Mouse (Mus musculus): ENCODE measurements around the gene Gpr3. TPM values are rescaled to one million over a fixed set of nuclear protein-coding genes. Genes with fewer than 3 reads are reported as not detected.
A peak's percentile ranks its signal among the peaks of the same experiment; 100 is the strongest.

Gpr3 gene
- polyA plus RNA-seq, 1 experiment from 2014 or later: 0.32 TPM

GRCm38 (mm10) chr4:133209366-133209765 is 3.0 kb downstream of the Gpr3 start:
- Histone ChIP-seq H3K4me3 (no peak overlapping the region), H3K4me1 (peaks cover 27% of the 10 kb centered on the region), H3K36me3 (no peaks in the 10 kb centered on the region), H3K9me3 (no peaks in the 10 kb centered on the region), H3K27ac (no peak overlapping the region), H3K27me3 (peaks cover 38% of the 10 kb centered on the region), H3K9ac (no peak overlapping the region), H3K4me2 (replicated peaks) (no peak overlapping the region)
- no peak; the same call in 1 of the 2 replicates for ATAC-seq (ENCODE audit: low FRiP score, low read depth)
- WGBS: 4% methylated on average over 11 of the region's 11 CpGs

GRCm38 (mm10) chr4:133204379-133204778 is 8.0 kb downstream of the Gpr3 start:
- Histone ChIP-seq H3K4me2 (replicated peaks) (no peak overlapping the region), H3K9me3 (no peaks in the 10 kb centered on the region), H3K9ac (no peak overlapping the region), H3K27me3 (no peaks in the 10 kb centered on the region), H3K4me1 (peaks cover 38% of the 10 kb centered on the region), H3K4me3 (no peak overlapping the region), H3K36me3 (no peaks in the 10 kb centered on the region), H3K27ac (0 out of 2 replicates have a peak overlapping the region, but pooled peaks have one; percentile 48)
- 18% methylated on average over 7 of the region's 7 CpGs for WGBS
- ATAC-seq (ENCODE audit: low FRiP score, low read depth): no peak

GRCm38 (mm10) chr4:133203591-133203990 is 8.7 kb downstream of the Gpr3 start:
- H3K27ac ChIP-seq: no peak overlapping the region
- peaks cover 46% of the 10 kb centered on the region for H3K4me1 ChIP-seq
- no peak overlapping the region for H3K4me3 ChIP-seq
- no peak overlapping the region for H3K9ac ChIP-seq
- H3K36me3 ChIP-seq: no peaks in the 10 kb centered on the region
- H3K4me2 ChIP-seq (replicated peaks): no peak overlapping the region
- no peaks in the 10 kb centered on the region for H3K27me3 ChIP-seq
- no peak for ATAC-seq (ENCODE audit: low FRiP score, low read depth)
- no peaks in the 10 kb centered on the region for H3K9me3 ChIP-seq
- 62% methylated on average over 3 of the region's 3 CpGs for WGBS

- Histone ChIP-seq H3K27ac (no peak overlapping the region), H3K4me2 (replicated peaks) (no peak overlapping the region), H3K9ac (no peak overlapping the region), H3K9me3 (no peaks in the 10 kb centered on the region), H3K27me3 (no peaks in the 10 kb centered on the region), H3K36me3 (no peaks in the 10 kb centered on the region), H3K4me1 (peaks cover 59% of the 10 kb centered on the region), H3K4me3 (no peak overlapping the region)
- ATAC-seq (ENCODE audit: low FRiP score, low read depth): no peak
- WGBS: 92% methylated on average over 3 of the region's 3 CpGs
These were observed 10.1 kb downstream of the Gpr3 start for GRCm38 (mm10) chr4:133202254-133202653.

GRCm38 (mm10) chr4:133201006-133201771 is 11.1 kb downstream of the Gpr3 start:
- H3K4me2 ChIP-seq (replicated peaks): no peak overlapping the region
- H3K36me3 ChIP-seq: peaks cover 9% of the 10 kb centered on the region
- H3K27ac ChIP-seq: peak overlapping the region; percentile 81
- H3K4me3 ChIP-seq: no peak overlapping the region
- ATAC-seq (ENCODE audit: low FRiP score, low read depth): no peak
- no peaks in the 10 kb centered on the region for H3K9me3 ChIP-seq
- 0 out of 2 replicates have a peak overlapping the region, but pooled peaks have one; percentile 4 for H3K9ac ChIP-seq
- H3K27me3 ChIP-seq: no peaks in the 10 kb centered on the region
- 62% methylated on average over 8 of the region's 8 CpGs for whole genome bisulfite sequencing
- peaks cover 70% of the 10 kb centered on the region for H3K4me1 ChIP-seq

GRCm38 (mm10) chr4:133200343-133200742 is 12.0 kb downstream of the Gpr3 start:
- Histone ChIP-seq H3K9ac (peak overlapping the region; percentile 39; the same call in 1 of the 2 replicates), H3K27ac (peak overlapping the region; percentile 81), H3K36me3 (peaks cover 17% of the 10 kb centered on the region), H3K4me2 (replicated peaks) (peak overlapping the region; percentile 39), H3K4me1 (peaks cover 78% of the 10 kb centered on the region), H3K9me3 (no peaks in the 10 kb centered on the region), H3K27me3 (no peaks in the 10 kb centered on the region), H3K4me3 (no peak overlapping the region)
- no peak for ATAC-seq (ENCODE audit: low FRiP score, low read depth)
- WGBS: 38% methylated on average over 21 of the region's 21 CpGs

- Histone ChIP-seq H3K27me3 (no peaks in the 10 kb centered on the region), H3K9ac (peak overlapping the region; percentile 39; the same call in 1 of the 2 replicates), H3K27ac (peak overlapping the region; percentile 81), H3K36me3 (peaks cover 21% of the 10 kb centered on the region), H3K9me3 (no peaks in the 10 kb centered on the region), H3K4me1 (peaks cover 77% of the 10 kb centered on the region), H3K4me3 (no peak overlapping the region), H3K4me2 (replicated peaks) (peak overlapping the region; percentile 39)
- ATAC-seq (ENCODE audit: low FRiP score, low read depth): no peak
- WGBS: 34% methylated on average over 6 of the region's 6 CpGs
These were observed 12.6 kb downstream of the Gpr3 start for GRCm38 (mm10) chr4:133199743-133200142.

GRCm38 (mm10) chr4:133198337-133199180 is 13.8 kb downstream of the Gpr3 start:
- Histone ChIP-seq H3K4me1 (peaks cover 69% of the 10 kb centered on the region), H3K27me3 (no peaks in the 10 kb centered on the region), H3K9me3 (no peaks in the 10 kb centered on the region), H3K4me3 (no peak overlapping the region), H3K4me2 (replicated peaks) (peak overlapping the region; percentile 38), H3K9ac (peak overlapping the region; percentile 48), H3K27ac (peak overlapping the region; percentile 93), H3K36me3 (peaks cover 32% of the 10 kb centered on the region)
- 11% methylated on average over 19 of the region's 19 CpGs for WGBS
- ATAC-seq (ENCODE audit: low FRiP score, low read depth): peak; percentile 5; the same call in 1 of the 2 replicates

- Histone ChIP-seq H3K4me1 (peaks cover 66% of the 10 kb centered on the region), H3K4me2 (replicated peaks) (peak overlapping the region; percentile 38)
- ATAC-seq (ENCODE audit: low FRiP score, low read depth): peak; percentile 72
These were observed 14.5 kb downstream of the Gpr3 start for GRCm38 (mm10) chr4:133197801-133198286.

GRCm38 (mm10) chr4:133197355-133197754 is 15.0 kb downstream of the Gpr3 start:
- Histone ChIP-seq H3K4me2 (replicated peaks) (peak overlapping the region; percentile 38), H3K4me1 (peaks cover 66% of the 10 kb centered on the region), H3K9me3 (no peaks in the 10 kb centered on the region), H3K9ac (peak overlapping the region; percentile 48), H3K36me3 (peaks cover 45% of the 10 kb centered on the region), H3K27ac (peak overlapping the region; percentile 93), H3K27me3 (no peaks in the 10 kb centered on the region), H3K4me3 (no peak overlapping the region)
- peak; percentile 22; the same call in 1 of the 2 replicates for ATAC-seq (ENCODE audit: low FRiP score, low read depth)
- 8% methylated on average over 5 of the region's 5 CpGs for WGBS

More at GRCm38 (mm10) chr4:133197801-133198286, 14.5 kb downstream of the Gpr3 start:
- Histone ChIP-seq H3K4me3 (no peak overlapping the region), H3K27me3 (no peaks in the 10 kb centered on the region), H3K9me3 (no peaks in the 10 kb centered on the region), H3K36me3 (peaks cover 40% of the 10 kb centered on the region), H3K9ac (peak overlapping the region; percentile 48), H3K27ac (peak overlapping the region; percentile 93)
- WGBS: 11% methylated on average over 13 of the region's 13 CpGs

GRCm38 (mm10) chr4:133196852-133197251 is 15.5 kb downstream of the Gpr3 start:
- peaks cover 50% of the 10 kb centered on the region for H3K36me3 ChIP-seq
- peak overlapping the region; percentile 38; the same call in 1 of the 2 replicates for H3K4me2 ChIP-seq (replicated peaks)
- WGBS: 19% methylated on average over 7 of the region's 7 CpGs
- no peaks in the 10 kb centered on the region for H3K27me3 ChIP-seq
- H3K27ac ChIP-seq: peak overlapping the region; percentile 93
- no peaks in the 10 kb centered on the region for H3K9me3 ChIP-seq
- no peak for ATAC-seq (ENCODE audit: low FRiP score, low read depth)
- no peak overlapping the region for H3K4me3 ChIP-seq
- peaks cover 65% of the 10 kb centered on the region for H3K4me1 ChIP-seq
- H3K9ac ChIP-seq: peak overlapping the region; percentile 31; the same call in 1 of the 2 replicates
